Mouse (Mus musculus): ENCODE measurements around the gene Gm20388. TPM values are rescaled to one million over a fixed set of nuclear protein-coding genes. Genes with fewer than 3 reads are reported as not detected.
A peak's percentile ranks its signal among the peaks of the same experiment; 100 is the strongest.

The Gm20388 gene
- polyA plus RNA-seq, 1 experiment: 28.1 TPM

GRCm38 (mm10) chr8:122330446-122331133 lies 2419.9 kb downstream of the Gm20388 start:
- H3K4me3 ChIP-seq (ENCODE audit: low read depth, low read length): no peak overlapping the region
- H3K27me3 ChIP-seq (ENCODE audit: control insufficient read depth, insufficient read depth, low read length, poor library complexity, severe bottlenecking): no peaks in the 10 kb centered on the region
- no peak overlapping the region for H3K9ac ChIP-seq (ENCODE audit: low read depth, poor library complexity, severe bottlenecking)
- no peak overlapping the region for H3K27ac ChIP-seq (ENCODE audit: insufficient read depth, low read length)
- no peaks in the 10 kb centered on the region for H3K9me3 ChIP-seq (replicated peaks; ENCODE audit: control insufficient read depth, insufficient read depth, low read length, poor library complexity, severe bottlenecking)
- no peak for TF ChIP-seq CTCF (IDR thresholded peaks at IDR 0.05; ENCODE audit: low read depth, low read length)
- no peak for TF ChIP-seq EP300 (IDR thresholded peaks at IDR 0.05; ENCODE audit: insufficient read depth, low read depth, low read length)
- TF ChIP-seq POLR2A (IDR thresholded peaks at IDR 0.05; ENCODE audit: insufficient read depth, low read length): no peak
- no peaks in the 10 kb centered on the region for H3K36me3 ChIP-seq (ENCODE audit: control insufficient read depth, insufficient read depth, low read length, poor library complexity, severe bottlenecking)
- H3K4me1 ChIP-seq (ENCODE audit: control insufficient read depth, insufficient read depth, low read length): peaks cover 4% of the 10 kb centered on the region

DNA sequence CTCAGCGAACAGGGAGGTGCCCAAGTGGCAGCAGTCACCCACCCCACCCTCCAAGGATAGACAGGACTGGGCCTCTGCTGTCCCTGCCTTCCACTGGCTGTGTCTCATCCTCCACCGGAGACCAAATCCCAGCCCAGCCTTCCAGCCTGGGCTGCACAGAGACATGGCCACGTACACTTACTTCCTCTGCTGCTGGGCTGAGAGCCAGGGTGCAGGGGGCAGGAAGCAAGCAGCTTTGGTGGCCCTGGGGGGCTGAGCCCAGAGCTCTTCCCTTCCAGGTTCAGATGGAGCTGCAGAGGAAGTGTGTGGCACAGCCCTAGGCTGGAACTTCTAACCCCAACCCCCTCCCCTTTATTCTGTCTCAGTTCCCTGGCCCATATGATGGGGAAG lies 2420.5 kb downstream of the Gm20388 start:
- H3K36me3 ChIP-seq (ENCODE audit: control insufficient read depth, insufficient read depth, low read length, poor library complexity, severe bottlenecking): no peaks in the 10 kb centered on the region
- H3K4me3 ChIP-seq (ENCODE audit: low read depth, low read length): no peak overlapping the region
- TF ChIP-seq POLR2A (IDR thresholded peaks at IDR 0.05; ENCODE audit: insufficient read depth, low read length): no peak
- TF ChIP-seq CTCF (IDR thresholded peaks at IDR 0.05; ENCODE audit: low read depth, low read length): no peak
- H3K9me3 ChIP-seq (replicated peaks; ENCODE audit: control insufficient read depth, insufficient read depth, low read length, poor library complexity, severe bottlenecking): no peaks in the 10 kb centered on the region
- H3K9ac ChIP-seq (ENCODE audit: low read depth, poor library complexity, severe bottlenecking): no peak overlapping the region
- H3K27me3 ChIP-seq (ENCODE audit: control insufficient read depth, insufficient read depth, low read length, poor library complexity, severe bottlenecking): no peaks in the 10 kb centered on the region
- H3K4me1 ChIP-seq (ENCODE audit: control insufficient read depth, insufficient read depth, low read length): peaks cover 1% of the 10 kb centered on the region
- no peak overlapping the region for H3K27ac ChIP-seq (ENCODE audit: insufficient read depth, low read length)

DNA sequence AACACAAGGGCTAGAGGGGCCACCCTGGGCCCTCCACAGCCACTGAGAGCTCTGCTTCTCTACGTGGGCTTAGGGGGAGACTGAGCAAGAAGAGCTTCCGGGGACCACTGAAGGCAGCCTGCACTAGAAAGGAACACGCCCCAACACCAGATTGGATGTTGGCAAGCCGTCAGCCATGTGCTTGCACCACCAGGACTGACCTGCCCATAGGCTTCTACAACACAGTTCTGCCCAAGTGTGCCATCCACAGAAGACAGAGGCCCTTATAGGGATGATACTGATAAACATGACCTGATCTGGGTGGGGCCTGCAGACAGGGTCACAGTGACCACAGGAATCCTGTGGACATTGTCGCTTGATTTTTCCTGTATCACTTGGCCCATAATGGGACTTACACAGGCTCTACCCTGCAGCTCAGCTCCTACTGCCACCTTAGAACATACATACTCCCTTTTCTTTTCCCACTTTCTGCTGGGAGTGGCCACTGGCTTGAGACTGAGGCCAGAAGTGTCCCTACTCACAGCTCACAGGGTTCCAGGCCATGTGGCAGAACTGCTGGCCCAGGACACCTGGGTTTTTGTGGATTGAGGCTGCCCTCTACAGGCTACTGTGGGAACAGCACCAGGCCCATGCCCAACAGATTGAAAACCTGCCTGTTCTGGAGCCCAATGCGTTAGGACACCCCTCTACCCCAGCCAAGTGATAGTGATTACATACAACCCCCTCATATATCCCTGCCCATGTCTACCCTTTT lies 2422.3 kb downstream of the Gm20388 start:
- H3K27me3 ChIP-seq (ENCODE audit: control insufficient read depth, insufficient read depth, low read length, poor library complexity, severe bottlenecking): peaks cover 4% of the 10 kb centered on the region; the same call in 1 of the 2 replicates
- no peak overlapping the region for H3K27ac ChIP-seq (ENCODE audit: insufficient read depth, low read length)
- H3K36me3 ChIP-seq (ENCODE audit: control insufficient read depth, insufficient read depth, low read length, poor library complexity, severe bottlenecking): no peaks in the 10 kb centered on the region

GRCm38 (mm10) chr8:122333531-122333930 lies 2422.9 kb downstream of the Gm20388 start:
- Histone ChIP-seq H3K4me3 (ENCODE audit: low read depth, low read length) (no peak overlapping the region), H3K36me3 (ENCODE audit: control insufficient read depth, insufficient read depth, low read length, poor library complexity, severe bottlenecking) (no peaks in the 10 kb centered on the region), H3K9ac (ENCODE audit: low read depth, poor library complexity, severe bottlenecking) (no peak overlapping the region), H3K27me3 (ENCODE audit: control insufficient read depth, insufficient read depth, low read length, poor library complexity, severe bottlenecking) (peaks cover 4% of the 10 kb centered on the region; the same call in 1 of the 2 replicates), H3K9me3 (replicated peaks; ENCODE audit: control insufficient read depth, insufficient read depth, low read length, poor library complexity, severe bottlenecking) (no peaks in the 10 kb centered on the region), H3K27ac (ENCODE audit: insufficient read depth, low read length) (no peak overlapping the region), H3K4me1 (ENCODE audit: control insufficient read depth, insufficient read depth, low read length) (no peaks in the 10 kb centered on the region)
- TF ChIP-seq POLR2A (IDR thresholded peaks at IDR 0.05; ENCODE audit: insufficient read depth, low read length): no peak
- no peak for TF ChIP-seq CTCF (IDR thresholded peaks at IDR 0.05; ENCODE audit: low read depth, low read length)
- TF ChIP-seq EP300 (IDR thresholded peaks at IDR 0.05; ENCODE audit: insufficient read depth, low read depth, low read length): no peak

More for the DNA sequence above, 2422.3 kb downstream of the Gm20388 start:
- TF ChIP-seq EP300 (IDR thresholded peaks at IDR 0.05; ENCODE audit: insufficient read depth, low read depth, low read length) (no peak), POLR2A (IDR thresholded peaks at IDR 0.05; ENCODE audit: insufficient read depth, low read length) (no peak), CTCF (IDR thresholded peaks at IDR 0.05; ENCODE audit: low read depth, low read length) (peak; percentile 94)
- no peaks in the 10 kb centered on the region for H3K9me3 ChIP-seq (replicated peaks; ENCODE audit: control insufficient read depth, insufficient read depth, low read length, poor library complexity, severe bottlenecking)
- H3K4me1 ChIP-seq (ENCODE audit: control insufficient read depth, insufficient read depth, low read length): no peaks in the 10 kb centered on the region
- H3K4me3 ChIP-seq (ENCODE audit: low read depth, low read length): no peak overlapping the region
- no peak overlapping the region for H3K9ac ChIP-seq (ENCODE audit: low read depth, poor library complexity, severe bottlenecking)

DNA sequence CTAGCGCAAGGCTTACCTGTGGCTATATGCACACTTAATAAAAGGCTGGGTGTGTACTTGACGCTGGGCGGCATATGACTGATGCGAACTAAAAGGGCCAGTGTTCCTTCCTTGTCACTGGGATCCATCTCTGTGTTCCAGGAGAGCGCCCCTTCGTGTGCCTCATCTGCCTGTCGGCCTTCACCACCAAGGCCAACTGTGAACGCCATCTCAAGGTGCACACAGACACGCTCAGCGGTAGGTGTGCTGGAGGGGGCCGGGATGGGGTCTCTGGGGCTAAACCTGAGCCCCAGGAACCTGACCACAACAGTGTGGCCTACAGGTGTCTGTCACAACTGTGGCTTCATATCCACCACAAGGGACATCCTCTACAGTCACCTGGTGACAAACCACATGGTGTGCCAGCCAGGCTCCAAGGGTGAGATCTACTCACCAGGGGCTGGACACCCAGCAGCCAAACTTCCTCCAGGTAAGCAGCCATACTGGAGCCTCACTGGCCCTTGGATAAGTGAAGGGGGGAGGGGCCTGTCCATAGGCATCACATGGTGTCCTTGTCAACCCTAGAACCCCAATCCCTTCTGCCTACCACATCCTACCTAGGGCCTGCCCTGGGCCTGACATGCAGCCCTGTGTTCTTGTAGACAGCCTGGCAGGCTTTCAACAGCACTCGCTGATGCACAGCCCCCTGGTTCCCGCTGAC lies 2424.3 kb downstream of the Gm20388 start:
- no peak overlapping the region for H3K27ac ChIP-seq (ENCODE audit: insufficient read depth, low read length)
- no peaks in the 10 kb centered on the region for H3K36me3 ChIP-seq (ENCODE audit: control insufficient read depth, insufficient read depth, low read length, poor library complexity, severe bottlenecking)
- H3K27me3 ChIP-seq (ENCODE audit: control insufficient read depth, insufficient read depth, low read length, poor library complexity, severe bottlenecking): peaks cover 4% of the 10 kb centered on the region; the same call in 1 of the 2 replicates
- H3K4me1 ChIP-seq (ENCODE audit: control insufficient read depth, insufficient read depth, low read length): no peaks in the 10 kb centered on the region
- no peaks in the 10 kb centered on the region for H3K9me3 ChIP-seq (replicated peaks; ENCODE audit: control insufficient read depth, insufficient read depth, low read length, poor library complexity, severe bottlenecking)
- no peak overlapping the region for H3K4me3 ChIP-seq (ENCODE audit: low read depth, low read length)
- TF ChIP-seq POLR2A (IDR thresholded peaks at IDR 0.05; ENCODE audit: insufficient read depth, low read length) (no peak), CTCF (IDR thresholded peaks at IDR 0.05; ENCODE audit: low read depth, low read length) (no peak), EP300 (IDR thresholded peaks at IDR 0.05; ENCODE audit: insufficient read depth, low read depth, low read length) (no peak)
- no peak overlapping the region for H3K9ac ChIP-seq (ENCODE audit: low read depth, poor library complexity, severe bottlenecking)

All from ES-Bruce4 (cell line).